ENCODE assay signal across 11 mouse cellular contexts in genomic region chr13:44468963-44469674, GRCm38 (mm10).
A peak's percentile ranks its signal among the peaks of the same experiment; 100 is the strongest.
DNase-seq lines count a peak whose midpoint lies in the region; ATAC-seq and TF ChIP-seq lines count a peak whose summit lies in the region.
"Had no signal": no experiment of that assay in that cellular context is flagged by ENCODE, and none has a peak within 500 bp of the region (broad histone marks: within the 10 kb centered on the region; RNA-seq: fewer than 3 reads in every experiment).

No protein-coding gene starts in this region.

- H3K4me2 ChIP-seq in heart, embryonic 11.5 days = no peak overlapping the region
- H3K4me2 ChIP-seq in CH12.LX (ENCODE audit: insufficient read depth, low read depth, poor library complexity, severe bottlenecking) = no peak overlapping the region
- no peak overlapping the region for H3K4me2 ChIP-seq in embryonic facial prominence, embryonic 14.5 days (ENCODE audit: low read depth, low read length)

- TF ChIP-seq EP300 in heart, adult 2 months (IDR thresholded peaks at IDR 0.05; ENCODE audit: insufficient read depth, low read depth, low read length) = no peak
- no peak for TF ChIP-seq EP300 in CH12.LX (IDR thresholded peaks at IDR 0.05; ENCODE audit: low read length)

- no peaks in the 10 kb centered on the region for H3K9me3 ChIP-seq in heart, embryonic 11.5 days (replicated peaks; ENCODE audit: control insufficient read depth, low read length)
- H3K9me3 ChIP-seq in CH12.LX (replicated peaks; ENCODE audit: low read length) = no peaks in the 10 kb centered on the region
- no peaks in the 10 kb centered on the region for H3K9me3 ChIP-seq in embryonic facial prominence, embryonic 14.5 days (ENCODE audit: control insufficient read depth, low read length)
- no peaks in the 10 kb centered on the region for H3K9me3 ChIP-seq in limb, embryonic 10.5 days (replicated peaks)

- intact Hi-C loops in heart, adult 2 months (cut with DNase I) = no loop called here
- intact Hi-C loops in left cerebral cortex, postnatal 14 days (cut with DNase I) = no loop called here

- peak overlapping the region; percentile 38 for H3K27ac ChIP-seq in heart, adult 2 months
- no peak overlapping the region for H3K27ac ChIP-seq in heart, embryonic 11.5 days (ENCODE audit: low read depth, low read length)
- no peak overlapping the region for H3K27ac ChIP-seq in CH12.LX (ENCODE audit: insufficient read depth, low read depth)
- no peak overlapping the region for H3K27ac ChIP-seq in embryonic facial prominence, embryonic 14.5 days (replicated peaks; ENCODE audit: low read depth, low read length)
- peak overlapping the region; percentile 47; the same call in 1 of the 2 replicates for H3K27ac ChIP-seq in limb, embryonic 10.5 days

- H3K9ac ChIP-seq in heart, adult 2 months (ENCODE audit: low read depth, low read length) = no peak overlapping the region
- no peak overlapping the region for H3K9ac ChIP-seq in heart, embryonic 11.5 days (ENCODE audit: low read depth, low read length)
- H3K9ac ChIP-seq in CH12.LX (ENCODE audit: insufficient read depth, low read depth) = no peak overlapping the region
- H3K9ac ChIP-seq in embryonic facial prominence, embryonic 14.5 days (ENCODE audit: low read depth, low read length) = no peak overlapping the region

- no peak overlapping the region for H3K4me3 ChIP-seq in heart, adult 2 months
- H3K4me3 ChIP-seq in heart, embryonic 11.5 days (ENCODE audit: low read depth, low read length) = no peak overlapping the region
- H3K4me3 ChIP-seq in CH12.LX (replicated peaks in 1 of 3; ENCODE audit: low read depth in 2 of 3, low read length in 2 of 3, poor library complexity in 1 of 3) = no peak overlapping the region
- no peak overlapping the region for H3K4me3 ChIP-seq in embryonic facial prominence, embryonic 14.5 days (ENCODE audit: low read depth, low read length)
- no peak overlapping the region for H3K4me3 ChIP-seq in limb, embryonic 10.5 days

- no peak for TF ChIP-seq POLR2A in heart, adult 2 months (IDR thresholded peaks at IDR 0.05; ENCODE audit: insufficient read depth, low read depth, low read length)
- no peak for TF ChIP-seq POLR2A in CH12.LX (IDR thresholded peaks at IDR 0.05; ENCODE audit: low read depth, low read length)

- no peak for ATAC-seq in heart, embryonic 11.5 days (replicated peaks; ENCODE audit: insufficient number of reproducible peaks, low FRiP score, low TSS enrichment)
- ATAC-seq in embryonic facial prominence, embryonic 14.5 days (ENCODE audit: low read depth) = peak; percentile 57; the same call in 1 of the 2 replicates
- ATAC-seq: forebrain, embryonic 16.5 days; hindbrain, embryonic 16.5 days had no signal

- no peaks in the 10 kb centered on the region for H3K4me1 ChIP-seq in heart, adult 2 months (ENCODE audit: control insufficient read depth, insufficient read depth, low read length)
- peaks cover 7% of the 10 kb centered on the region for H3K4me1 ChIP-seq in heart, embryonic 11.5 days (ENCODE audit: control insufficient read depth, insufficient read depth, low read length)
- H3K4me1 ChIP-seq in CH12.LX (ENCODE audit: control insufficient read depth in 1 of 2, insufficient read depth in 2 of 2) = peaks cover 5 to 46% of the 10 kb centered on the region in 2 experiments
- H3K4me1 ChIP-seq in embryonic facial prominence, embryonic 14.5 days (ENCODE audit: control insufficient read depth, insufficient read depth, low read length) = peaks cover 10% of the 10 kb centered on the region; the same call in 1 of the 2 replicates
- peaks cover 23% of the 10 kb centered on the region for H3K4me1 ChIP-seq in limb, embryonic 10.5 days

- peak; percentile 50 to 71 for DNase-seq in heart, adult 2 months
- peak; percentile 25 for DNase-seq in CH12.LX (ENCODE audit: extremely low read depth)
- DNase-seq in embryonic facial prominence, embryonic 14.5 days (ENCODE audit: low spot score) = peak; percentile 69
- no peak for DNase-seq in limb, embryonic 10.5 days (ENCODE audit: low spot score)
- DNase-seq in left cerebral cortex, postnatal 14 days (ENCODE audit: low spot score in 2 of 2) = no peak
- DNase-seq in layer of hippocampus, adult 11-12 months (ENCODE audit: low spot score) = no peak
- no peak for DNase-seq in left cerebral cortex, adult 8-10 months (ENCODE audit: low spot score in 2 of 2)
- DNase-seq: cerebellum, postnatal 14 days had no signal

- no peak for TF ChIP-seq RAD21 in CH12.LX (IDR thresholded peaks at IDR 0.05; ENCODE audit: low read depth, low read length)

- in situ Hi-C loops in CH12.LX (cut with MboI; ENCODE audit: low pct_ligation_motif_present, low pct_unique_long_range_greater_than_20kb, low sequenced_read_pairs) = no loop called here

- no peaks in the 10 kb centered on the region for H3K27me3 ChIP-seq in heart, adult 2 months (ENCODE audit: control insufficient read depth, insufficient read depth, low read length)
- H3K27me3 ChIP-seq in heart, embryonic 11.5 days (ENCODE audit: control insufficient read depth, insufficient read depth, low read length) = no peaks in the 10 kb centered on the region
- no peaks in the 10 kb centered on the region for H3K27me3 ChIP-seq in CH12.LX (replicated peaks)
- no peaks in the 10 kb centered on the region for H3K27me3 ChIP-seq in embryonic facial prominence, embryonic 14.5 days (replicated peaks; ENCODE audit: control insufficient read depth, insufficient read depth, low read length)
- 0 out of 2 replicates have a peak, but pooled peaks cover 3% of the 10 kb centered on the region for H3K27me3 ChIP-seq in limb, embryonic 10.5 days (ENCODE audit: low read depth, poor library complexity, severe bottlenecking)

- H3K36me3 ChIP-seq in heart, adult 2 months (ENCODE audit: control insufficient read depth, insufficient read depth, low read length) = no peaks in the 10 kb centered on the region
- no peaks in the 10 kb centered on the region for H3K36me3 ChIP-seq in heart, embryonic 11.5 days (ENCODE audit: control insufficient read depth, insufficient read depth, low read length)
- no peaks in the 10 kb centered on the region for H3K36me3 ChIP-seq in CH12.LX (replicated peaks in 1 of 2; ENCODE audit: control insufficient read depth in 1 of 2, insufficient read depth in 1 of 2, low read length in 1 of 2)
- no peaks in the 10 kb centered on the region for H3K36me3 ChIP-seq in embryonic facial prominence, embryonic 14.5 days (ENCODE audit: control insufficient read depth, insufficient read depth, low read length)
- H3K36me3 ChIP-seq in limb, embryonic 10.5 days = no peaks in the 10 kb centered on the region

- 81% methylated on average over 14 of the region's 14 CpGs for WGBS in heart, adult 2 months
- 80% methylated on average over 14 of the region's 14 CpGs for WGBS in heart, embryonic 11.5 days (ENCODE audit: insufficient replicate concordance)
- 59% methylated on average over 14 of the region's 14 CpGs for WGBS in embryonic facial prominence, embryonic 14.5 days
- 84% methylated on average over 14 of the region's 14 CpGs for WGBS in limb, embryonic 10.5 days

- no peaks in the 10 kb centered on the region for H3K79me2 ChIP-seq in heart, adult 2 months (replicated peaks; ENCODE audit: control insufficient read depth, insufficient read depth, low read length)
- no peaks in the 10 kb centered on the region for H3K79me2 ChIP-seq in CH12.LX (replicated peaks; ENCODE audit: control insufficient read depth, extremely low read depth, insufficient read depth, poor library complexity, severe bottlenecking)

- TF ChIP-seq CTCF in heart, adult 2 months (IDR thresholded peaks at IDR 0.05) = no peak
- TF ChIP-seq CTCF in CH12.LX (conservative IDR thresholded peaks at IDR 0.05 in 1 of 2, IDR thresholded peaks at IDR 0.05 in 1 of 2; ENCODE audit: low read depth in 2 of 2, low read length in 2 of 2) = no peak

- dilution Hi-C loops in CH12.LX (cut with MboI; ENCODE audit: extremely low pct_ligation_motif_present, extremely low pct_unique_long_range_greater_than_20kb, low sequenced_read_pairs) = no loop called here

TF ChIP-seq in CH12.LX, 34 proteins besides CTCF, POLR2A, EP300 and RAD21:
- TF ChIP-seq NRF1 (IDR thresholded peaks at IDR 0.05; ENCODE audit: low read depth, low read length) = no peak
- no peak for TF ChIP-seq TBP (conservative IDR thresholded peaks at IDR 0.05; ENCODE audit: low read depth, low read length)

Comparison
In these comparisons a context has a peak if more than half of its experiments do, and no peak if none do; other contexts are left out.
1. H3K27ac ChIP-seq: peak in heart, adult 2 months (single experiment) and limb, embryonic 10.5 days (single experiment); none in heart, embryonic 11.5 days (single experiment), CH12.LX (single experiment) and embryonic facial prominence, embryonic 14.5 days (single experiment).
2. DNase-seq: peak in heart, adult 2 months (2 of 2), CH12.LX (single experiment) and embryonic facial prominence, embryonic 14.5 days (single experiment); none in limb, embryonic 10.5 days (single experiment), left cerebral cortex, postnatal 14 days (0 of 2), layer of hippocampus, adult 11-12 months (single experiment) and left cerebral cortex, adult 8-10 months (0 of 2).